Mouse (Mus musculus): ENCODE data around the gene Dbx1. TPM values are rescaled to one million over a fixed set of nuclear protein-coding genes. Genes with fewer than 3 reads are reported as not detected.

Gene Dbx1
- 1.5 and 1.9 TPM in 2 replicates for polyA plus RNA-seq (2015; fragmentation: Nextera tagmentation; extraction: Ambion mirVana)

DNA sequence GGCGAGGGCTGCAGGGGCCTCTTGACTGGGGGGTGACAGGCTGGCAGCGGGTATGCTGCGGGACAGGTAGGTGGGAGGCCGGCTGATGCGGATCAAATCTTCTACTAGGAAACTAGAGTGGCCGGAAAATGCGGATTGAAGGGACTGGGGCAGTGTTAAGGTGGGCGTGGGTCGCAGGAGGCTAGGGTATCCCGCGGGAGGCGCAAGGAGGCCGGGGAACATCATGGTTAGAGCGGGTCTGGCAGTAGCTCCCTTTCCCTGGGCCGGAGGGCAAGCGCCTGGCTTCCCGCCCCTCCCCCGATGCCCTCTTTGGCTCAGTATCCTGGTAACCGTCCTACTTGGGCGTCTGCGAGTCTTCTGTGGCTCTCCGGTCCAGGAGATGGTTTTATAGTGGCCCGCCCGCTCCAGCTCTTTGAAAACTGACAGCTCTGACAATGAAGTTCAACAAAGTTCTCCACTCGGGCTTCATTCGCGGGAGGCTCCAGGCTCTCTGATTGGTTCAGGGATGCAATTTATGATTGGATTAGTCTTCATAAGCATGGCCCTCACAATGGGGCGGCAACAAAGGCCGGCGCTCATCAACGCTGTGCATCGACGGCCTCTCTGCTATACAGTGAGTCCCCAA is at the start of gene Dbx1:
TSS of gene Dbx1 (minus strand) at position 359 of the 625 bp plus-strand sequence.
- H3K27ac ChIP-seq (replicated peaks) = no peak within 1 kb of the TSS
- H3K4me2 ChIP-seq (replicated peaks) = no peak within 1 kb of the TSS
- WGBS = under 1% methylated on average over 33 of the region's 33 CpGs

GRCm38 (mm10) chr7:49678826-49679377 is 42.3 kb upstream of the Dbx1 start:
- Histone ChIP-seq H3K27me3 (peaks cover 76% of the 10 kb centered on the region), H3K36me3 (no peaks in the 10 kb centered on the region), H3K9ac (replicated peaks) (no peak overlapping the region), H3K9me3 (no peaks in the 10 kb centered on the region), H3K4me2 (replicated peaks) (no peak overlapping the region), H3K27ac (replicated peaks) (no peak overlapping the region), H3K4me1 (peaks cover 2% of the 10 kb centered on the region; the same call in 1 of the 2 replicates), H3K4me3 (no peak overlapping the region)
- no peak for ATAC-seq (replicated peaks)
- 8% methylated on average over 9 of the region's 9 CpGs for WGBS

More for the DNA sequence above, at the start of gene Dbx1:
- no peak for ATAC-seq (replicated peaks)
- H3K4me3 ChIP-seq = no peak within 1 kb of the TSS
- H3K4me1 ChIP-seq = peaks cover 56% of the 10 kb centered on the region
- peaks cover 87% of the 10 kb centered on the region for H3K27me3 ChIP-seq
- H3K9me3 ChIP-seq = no peaks in the 10 kb centered on the region
- no peak within 1 kb of the TSS for H3K9ac ChIP-seq (replicated peaks)
- H3K36me3 ChIP-seq = no peaks in the 10 kb centered on the region

- WGBS = 2% methylated on average over 22 of the region's 22 CpGs
- no peak overlapping the region for H3K4me2 ChIP-seq (replicated peaks)
- H3K27me3 ChIP-seq = peaks cover 72% of the 10 kb centered on the region
Measured at GRCm38 (mm10) chr7:49678100-49678825, 41.6 kb upstream of the Dbx1 start.

GRCm38 (mm10) chr7:49677166-49677565 is 40.5 kb upstream of the Dbx1 start:
- ATAC-seq (replicated peaks) = no peak
- peaks cover 2% of the 10 kb centered on the region; the same call in 1 of the 2 replicates for H3K4me1 ChIP-seq
- 1% methylated on average over 9 of the region's 9 CpGs for WGBS
- H3K9me3 ChIP-seq = no peaks in the 10 kb centered on the region
- H3K4me2 ChIP-seq (replicated peaks) = no peak overlapping the region
- no peaks in the 10 kb centered on the region for H3K36me3 ChIP-seq
- no peak overlapping the region for H3K27ac ChIP-seq (replicated peaks)
- no peak overlapping the region for H3K9ac ChIP-seq (replicated peaks)
- no peak overlapping the region for H3K4me3 ChIP-seq
- peaks cover 61% of the 10 kb centered on the region for H3K27me3 ChIP-seq

More at GRCm38 (mm10) chr7:49678100-49678825, 41.6 kb upstream of the Dbx1 start:
- no peak overlapping the region for H3K9ac ChIP-seq (replicated peaks)
- H3K4me3 ChIP-seq = no peak overlapping the region
- peaks cover 2% of the 10 kb centered on the region; the same call in 1 of the 2 replicates for H3K4me1 ChIP-seq
- H3K9me3 ChIP-seq = no peaks in the 10 kb centered on the region
- H3K36me3 ChIP-seq = no peaks in the 10 kb centered on the region
- no peak overlapping the region for H3K27ac ChIP-seq (replicated peaks)
- ATAC-seq (replicated peaks) = no peak

- Histone ChIP-seq H3K9me3 (no peaks in the 10 kb centered on the region), H3K4me2 (replicated peaks) (no peak overlapping the region), H3K27me3 (peaks cover 56% of the 10 kb centered on the region), H3K4me1 (peaks cover 2% of the 10 kb centered on the region; the same call in 1 of the 2 replicates), H3K4me3 (no peak overlapping the region), H3K36me3 (no peaks in the 10 kb centered on the region), H3K9ac (replicated peaks) (no peak overlapping the region), H3K27ac (replicated peaks) (no peak overlapping the region)
- 18% methylated on average over 5 of the region's 5 CpGs for WGBS
- ATAC-seq (replicated peaks) = no peak
Measured at GRCm38 (mm10) chr7:49676627-49677026, 40.0 kb upstream of the Dbx1 start.

- H3K9me3 ChIP-seq = no peaks in the 10 kb centered on the region
- H3K36me3 ChIP-seq = no peaks in the 10 kb centered on the region
- no peak overlapping the region for H3K9ac ChIP-seq (replicated peaks)
- H3K27me3 ChIP-seq = peaks cover 8% of the 10 kb centered on the region; the same call in 1 of the 2 replicates
- H3K27ac ChIP-seq (replicated peaks) = no peak overlapping the region
- no peak for ATAC-seq (replicated peaks)
- H3K4me3 ChIP-seq = no peak overlapping the region
- WGBS = 78% methylated on average over 13 of the region's 13 CpGs
- no peak overlapping the region for H3K4me2 ChIP-seq (replicated peaks)
- H3K4me1 ChIP-seq = no peaks in the 10 kb centered on the region
Measured at GRCm38 (mm10) chr7:49668260-49668857, 31.7 kb upstream of the Dbx1 start.

GRCm38 (mm10) chr7:49663575-49663974 is 26.9 kb upstream of the Dbx1 start:
- WGBS = 90% methylated on average over 3 of the region's 3 CpGs
- no peak overlapping the region for H3K9ac ChIP-seq (replicated peaks)
- H3K4me3 ChIP-seq = no peak overlapping the region
- no peaks in the 10 kb centered on the region for H3K36me3 ChIP-seq
- H3K4me1 ChIP-seq = peaks cover 4% of the 10 kb centered on the region; the same call in 1 of the 2 replicates
- ATAC-seq (replicated peaks) = no peak
- H3K27me3 ChIP-seq = peaks cover 30% of the 10 kb centered on the region; the same call in 1 of the 2 replicates
- no peak overlapping the region for H3K4me2 ChIP-seq (replicated peaks)
- H3K9me3 ChIP-seq = no peaks in the 10 kb centered on the region
- H3K27ac ChIP-seq (replicated peaks) = no peak overlapping the region

- Histone ChIP-seq H3K9me3 (no peaks in the 10 kb centered on the region), H3K4me3 (no peak overlapping the region), H3K36me3 (no peaks in the 10 kb centered on the region), H3K4me2 (replicated peaks) (no peak overlapping the region), H3K27me3 (peaks cover 33% of the 10 kb centered on the region; the same call in 1 of the 2 replicates), H3K4me1 (peaks cover 4% of the 10 kb centered on the region; the same call in 1 of the 2 replicates), H3K27ac (replicated peaks) (no peak overlapping the region), H3K9ac (replicated peaks) (no peak overlapping the region)
- ATAC-seq (replicated peaks) = no peak
- WGBS = 5% methylated on average over 7 of the region's 7 CpGs
Measured at GRCm38 (mm10) chr7:49662492-49663026, 25.9 kb upstream of the Dbx1 start.

- Histone ChIP-seq H3K27me3 (peaks cover 33% of the 10 kb centered on the region; the same call in 1 of the 2 replicates), H3K4me2 (replicated peaks) (no peak overlapping the region)
- no peak for ATAC-seq (replicated peaks)
Measured at GRCm38 (mm10) chr7:49661811-49662491, 25.3 kb upstream of the Dbx1 start.

DNA sequence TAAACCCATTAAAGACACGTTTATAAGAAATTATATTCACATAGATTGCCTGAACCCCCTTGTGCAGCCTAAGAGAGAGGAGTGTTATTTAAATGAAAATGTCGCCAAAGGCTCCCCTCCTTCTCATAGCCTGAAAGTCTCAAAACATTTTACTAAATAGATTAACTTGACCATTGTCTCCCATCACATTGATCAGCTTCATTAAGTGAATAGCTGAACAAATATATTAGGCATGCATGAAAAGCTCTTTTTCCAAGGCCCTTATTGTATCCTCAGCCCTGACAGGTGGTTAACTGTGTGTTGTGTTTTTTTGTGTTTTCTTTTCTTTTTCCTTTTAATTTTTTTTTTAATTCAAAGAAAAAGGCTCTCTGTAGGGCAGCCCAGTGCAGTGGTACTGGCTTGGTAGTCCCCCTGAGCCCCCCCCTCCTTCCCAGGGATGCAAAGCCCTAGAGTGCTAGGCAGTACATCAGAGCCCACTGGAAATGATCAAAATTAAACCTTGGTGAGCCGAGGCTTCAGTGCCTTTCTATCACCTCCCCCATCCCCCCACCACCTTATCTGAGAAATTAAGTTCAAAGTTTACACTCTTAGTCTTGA is 4.2 kb upstream of the Dbx1 start:
- H3K4me1 ChIP-seq = peaks cover 28% of the 10 kb centered on the region
- no peak overlapping the region for H3K9ac ChIP-seq (replicated peaks)
- WGBS = under 1% methylated on average over 3 of the region's 3 CpGs
- peak; percentile 44; the same call in 1 of the 2 replicates for ATAC-seq (replicated peaks)
- peaks cover 87% of the 10 kb centered on the region for H3K27me3 ChIP-seq
- no peak overlapping the region for H3K4me3 ChIP-seq
- H3K4me2 ChIP-seq (replicated peaks) = no peak overlapping the region
- no peaks in the 10 kb centered on the region for H3K36me3 ChIP-seq
- no peaks in the 10 kb centered on the region for H3K9me3 ChIP-seq
- no peak overlapping the region for H3K27ac ChIP-seq (replicated peaks)

More at GRCm38 (mm10) chr7:49661811-49662491, 25.3 kb upstream of the Dbx1 start:
- H3K4me1 ChIP-seq = peaks cover 4% of the 10 kb centered on the region; the same call in 1 of the 2 replicates
- H3K9me3 ChIP-seq = no peaks in the 10 kb centered on the region
- WGBS = under 1% methylated on average over 24 of the region's 24 CpGs
- no peaks in the 10 kb centered on the region for H3K36me3 ChIP-seq
- H3K9ac ChIP-seq (replicated peaks) = no peak overlapping the region
- no peak overlapping the region for H3K4me3 ChIP-seq
- H3K27ac ChIP-seq (replicated peaks) = no peak overlapping the region

Measured in forebrain, embryonic 15.5 days (tissue).